Mouse (Mus musculus): Measurements from ENCODE around the gene Rabggtb. TPM values are rescaled to one million over a fixed set of nuclear protein-coding genes. Genes with fewer than 3 reads are reported as not detected.

Gene Rabggtb
- polyA plus RNA-seq, 1 experiment: 89.2 TPM

DNA sequence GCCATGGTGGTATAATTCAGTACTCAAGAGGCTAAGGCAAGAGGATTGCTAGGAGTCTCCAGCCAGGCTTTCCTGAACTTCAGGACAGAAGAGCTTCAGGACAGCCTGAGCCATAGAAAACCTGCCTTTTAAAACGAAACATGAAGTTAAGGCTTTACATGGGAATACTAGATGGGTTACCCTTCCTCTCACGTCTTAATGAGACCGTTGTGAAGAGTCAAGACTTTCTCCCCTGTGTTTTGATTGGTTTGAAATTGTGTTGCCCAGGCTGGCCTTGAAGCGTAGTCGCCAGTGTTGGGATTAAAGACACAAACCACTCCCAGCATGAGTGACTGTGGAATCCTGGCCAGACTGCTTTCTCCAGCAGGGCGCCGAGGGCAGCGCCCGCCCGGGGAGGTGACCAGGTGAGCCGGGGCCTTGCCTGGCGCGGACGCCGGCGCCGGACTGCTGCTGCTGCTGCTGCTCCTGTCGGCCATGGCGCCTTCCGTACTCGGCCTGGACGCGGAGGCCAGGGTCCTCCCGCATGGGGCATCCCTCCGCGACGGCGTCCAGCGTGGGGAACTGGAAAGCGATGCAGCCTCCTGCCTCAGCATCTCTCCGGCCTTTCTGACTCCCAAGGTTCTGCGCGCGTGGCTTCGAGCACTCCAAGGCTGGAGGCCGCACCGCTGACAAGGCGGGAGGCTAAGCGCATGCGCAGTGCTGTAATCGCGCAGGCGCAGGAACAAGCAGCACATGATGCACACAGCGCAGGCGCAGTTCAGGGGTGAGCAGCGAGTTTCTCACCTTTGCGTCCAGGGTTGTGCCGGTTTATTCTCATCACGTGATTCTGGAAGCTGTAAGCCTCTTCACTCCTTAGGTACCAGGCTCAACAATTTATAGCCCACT is 7.3 kb downstream of the Rabggtb start:
- H3K4me1 ChIP-seq (ENCODE audit: control insufficient read depth, insufficient read depth, low read length): peaks cover 1% of the 10 kb centered on the region; the same call in 1 of the 2 replicates
- no peak for TF ChIP-seq CTCF (IDR thresholded peaks at IDR 0.05; ENCODE audit: borderline replicate concordance, insufficient read depth, low read depth, low read length)
- TF ChIP-seq POLR2A (IDR thresholded peaks at IDR 0.05; ENCODE audit: borderline replicate concordance, insufficient read depth, low read length): no peak
- no peaks in the 10 kb centered on the region for H3K27me3 ChIP-seq (ENCODE audit: control insufficient read depth, insufficient read depth, low read length)
- no peak overlapping the region for H3K4me3 ChIP-seq (replicated peaks; ENCODE audit: insufficient read depth, low read depth, low read length)
- no peak overlapping the region for H3K27ac ChIP-seq (ENCODE audit: insufficient read depth, low read length)
- WGBS: 82% methylated on average over 49 of the region's 49 CpGs
- DNase-seq: no peak

DNA sequence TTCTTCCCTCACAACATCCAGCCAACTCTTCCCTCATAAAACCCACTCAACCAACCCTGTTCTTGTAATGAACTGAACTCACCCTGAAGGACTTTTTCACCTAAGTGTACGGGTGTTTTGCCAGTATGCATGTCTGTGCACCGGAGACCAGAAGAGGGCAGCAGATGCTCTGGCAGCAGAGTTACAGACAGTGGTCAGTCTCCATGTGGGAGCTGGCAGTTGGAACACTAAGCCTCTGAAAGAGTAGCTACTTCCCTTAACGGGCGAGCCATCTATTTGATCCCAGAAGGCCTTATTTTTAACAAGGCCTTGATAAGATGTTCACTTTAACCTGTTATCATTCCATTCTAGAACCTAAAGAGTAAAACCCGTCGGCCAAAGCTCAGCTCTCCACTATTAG is 8.2 kb downstream of the Rabggtb start:
- WGBS: 33% methylated on average over 6 of the region's 6 CpGs
- Histone ChIP-seq H3K4me1 (ENCODE audit: control insufficient read depth, insufficient read depth, low read length) (no peaks in the 10 kb centered on the region; the same call in 1 of the 2 replicates), H3K4me3 (replicated peaks; ENCODE audit: insufficient read depth, low read depth, low read length) (no peak overlapping the region), H3K27me3 (ENCODE audit: control insufficient read depth, insufficient read depth, low read length) (no peaks in the 10 kb centered on the region), H3K27ac (ENCODE audit: insufficient read depth, low read length) (no peak overlapping the region)
- peak; percentile 53 to 61 for DNase-seq
- TF ChIP-seq CTCF (IDR thresholded peaks at IDR 0.05; ENCODE audit: borderline replicate concordance, insufficient read depth, low read depth, low read length) (peak; percentile 71), POLR2A (IDR thresholded peaks at IDR 0.05; ENCODE audit: borderline replicate concordance, insufficient read depth, low read length) (no peak)

DNA sequence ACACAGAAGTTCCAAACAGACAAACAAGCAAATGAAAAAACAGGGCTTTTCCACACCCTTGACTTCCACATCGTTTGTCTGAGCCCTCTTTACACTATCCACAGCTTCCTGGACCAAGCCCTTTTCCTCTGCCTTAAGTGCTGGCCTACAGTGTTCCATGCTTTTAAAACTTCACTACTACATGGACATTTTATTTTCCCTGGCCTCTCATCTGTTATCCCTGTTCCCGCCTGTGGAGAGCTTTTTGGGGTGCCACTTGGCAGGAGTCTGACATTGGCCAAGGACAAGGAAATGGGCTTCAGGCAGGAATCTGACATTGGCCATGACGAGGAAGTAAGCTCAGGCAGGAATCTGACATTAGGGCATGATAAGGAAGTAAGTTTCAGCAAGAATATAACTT is 10.2 kb downstream of the Rabggtb start:
- Histone ChIP-seq H3K27ac (ENCODE audit: insufficient read depth, low read length) (no peak overlapping the region), H3K4me1 (ENCODE audit: control insufficient read depth, insufficient read depth, low read length) (no peaks in the 10 kb centered on the region), H3K27me3 (ENCODE audit: control insufficient read depth, insufficient read depth, low read length) (no peaks in the 10 kb centered on the region), H3K4me3 (replicated peaks; ENCODE audit: insufficient read depth, low read depth, low read length) (no peak overlapping the region)
- no peak for DNase-seq
- no peak for TF ChIP-seq POLR2A (IDR thresholded peaks at IDR 0.05; ENCODE audit: borderline replicate concordance, insufficient read depth, low read length)
- TF ChIP-seq CTCF (IDR thresholded peaks at IDR 0.05; ENCODE audit: borderline replicate concordance, insufficient read depth, low read depth, low read length): no peak
- WGBS: 52% methylated on average over 3 of the region's 3 CpGs

DNA sequence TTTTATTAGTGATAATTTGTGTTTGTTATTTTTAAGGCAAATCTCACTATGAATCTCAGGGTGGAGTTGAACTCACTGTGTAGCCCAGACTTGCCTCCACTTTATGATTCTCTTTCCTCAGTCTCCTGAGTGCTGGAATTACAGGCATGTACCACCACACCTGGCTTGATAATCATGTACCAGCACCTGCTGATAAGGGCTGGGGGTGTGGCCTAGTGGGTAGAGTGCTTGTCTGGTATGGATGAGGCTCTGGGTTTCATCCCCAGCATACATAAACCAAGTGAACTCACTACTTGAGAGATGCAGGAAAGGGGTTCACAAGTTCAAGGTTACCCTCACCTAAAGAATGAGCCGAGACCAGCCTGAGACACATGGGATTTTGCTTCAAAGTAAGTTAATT is 10.9 kb downstream of the Rabggtb start:
- H3K27me3 ChIP-seq (ENCODE audit: control insufficient read depth, insufficient read depth, low read length): no peaks in the 10 kb centered on the region
- H3K4me3 ChIP-seq (replicated peaks; ENCODE audit: insufficient read depth, low read depth, low read length): no peak overlapping the region
- TF ChIP-seq POLR2A (IDR thresholded peaks at IDR 0.05; ENCODE audit: borderline replicate concordance, insufficient read depth, low read length) (no peak), CTCF (IDR thresholded peaks at IDR 0.05; ENCODE audit: borderline replicate concordance, insufficient read depth, low read depth, low read length) (no peak)
- no peaks in the 10 kb centered on the region for H3K4me1 ChIP-seq (ENCODE audit: control insufficient read depth, insufficient read depth, low read length)
- no peak for DNase-seq
- 85% methylated on average over 1 of the region's 1 CpGs for WGBS
- no peak overlapping the region for H3K27ac ChIP-seq (ENCODE audit: insufficient read depth, low read length)

DNA sequence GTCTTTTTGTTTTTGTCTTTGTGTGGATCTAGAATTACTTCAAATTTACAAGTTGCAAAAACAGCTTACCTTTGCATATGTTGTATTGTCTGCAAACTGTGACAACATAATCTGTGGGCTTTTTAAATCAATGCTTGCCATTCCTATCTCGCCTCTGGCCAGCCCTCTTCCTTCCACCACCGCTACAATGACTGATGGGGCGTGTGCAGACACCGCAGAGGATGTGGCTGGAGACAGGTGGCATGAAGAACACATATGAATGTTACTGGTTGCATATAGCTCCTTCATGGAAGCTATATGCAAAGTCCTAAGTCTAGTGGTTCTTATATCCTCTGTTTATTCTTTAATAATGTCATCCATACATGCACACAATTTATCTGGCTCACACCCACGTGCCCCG is 15.6 kb downstream of the Rabggtb start:
- no peaks in the 10 kb centered on the region for H3K27me3 ChIP-seq (ENCODE audit: control insufficient read depth, insufficient read depth, low read length)
- no peak for TF ChIP-seq CTCF (IDR thresholded peaks at IDR 0.05; ENCODE audit: borderline replicate concordance, insufficient read depth, low read depth, low read length)
- no peak for TF ChIP-seq POLR2A (IDR thresholded peaks at IDR 0.05; ENCODE audit: borderline replicate concordance, insufficient read depth, low read length)
- DNase-seq: no peak
- H3K27ac ChIP-seq (ENCODE audit: insufficient read depth, low read length): no peak overlapping the region
- WGBS: 76% methylated on average over 6 of the region's 6 CpGs
- H3K4me3 ChIP-seq (replicated peaks; ENCODE audit: insufficient read depth, low read depth, low read length): no peak overlapping the region
- H3K4me1 ChIP-seq (ENCODE audit: control insufficient read depth, insufficient read depth, low read length): no peaks in the 10 kb centered on the region

DNA sequence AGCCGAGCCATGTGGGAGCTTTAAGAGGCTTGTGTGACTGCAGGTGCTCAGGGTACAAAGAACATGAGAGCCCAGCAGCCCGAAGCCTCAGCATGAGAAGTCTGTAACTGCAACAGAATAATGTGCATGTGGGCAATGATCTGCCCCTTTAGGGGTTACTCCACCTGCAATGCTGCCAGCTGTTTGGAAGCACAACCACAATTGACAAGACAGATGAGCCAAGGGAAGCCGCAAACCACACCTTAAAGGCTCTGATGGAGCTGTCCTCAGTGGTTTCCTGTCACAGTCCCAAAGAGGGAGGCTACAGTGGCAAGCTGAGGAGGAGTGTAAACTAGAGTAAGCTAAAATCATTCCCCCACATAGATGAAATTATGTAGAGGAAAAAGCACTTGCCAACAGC is 17.4 kb downstream of the Rabggtb start:
- no peak overlapping the region for H3K4me3 ChIP-seq (replicated peaks; ENCODE audit: insufficient read depth, low read depth, low read length)
- DNase-seq: no peak
- no peaks in the 10 kb centered on the region for H3K4me1 ChIP-seq (ENCODE audit: control insufficient read depth, insufficient read depth, low read length)
- no peak overlapping the region for H3K27ac ChIP-seq (ENCODE audit: insufficient read depth, low read length)
- 87% methylated on average over 3 of the region's 3 CpGs for WGBS
- H3K27me3 ChIP-seq (ENCODE audit: control insufficient read depth, insufficient read depth, low read length): no peaks in the 10 kb centered on the region
- TF ChIP-seq CTCF (IDR thresholded peaks at IDR 0.05; ENCODE audit: borderline replicate concordance, insufficient read depth, low read depth, low read length) (no peak), POLR2A (IDR thresholded peaks at IDR 0.05; ENCODE audit: borderline replicate concordance, insufficient read depth, low read length) (no peak)

DNA sequence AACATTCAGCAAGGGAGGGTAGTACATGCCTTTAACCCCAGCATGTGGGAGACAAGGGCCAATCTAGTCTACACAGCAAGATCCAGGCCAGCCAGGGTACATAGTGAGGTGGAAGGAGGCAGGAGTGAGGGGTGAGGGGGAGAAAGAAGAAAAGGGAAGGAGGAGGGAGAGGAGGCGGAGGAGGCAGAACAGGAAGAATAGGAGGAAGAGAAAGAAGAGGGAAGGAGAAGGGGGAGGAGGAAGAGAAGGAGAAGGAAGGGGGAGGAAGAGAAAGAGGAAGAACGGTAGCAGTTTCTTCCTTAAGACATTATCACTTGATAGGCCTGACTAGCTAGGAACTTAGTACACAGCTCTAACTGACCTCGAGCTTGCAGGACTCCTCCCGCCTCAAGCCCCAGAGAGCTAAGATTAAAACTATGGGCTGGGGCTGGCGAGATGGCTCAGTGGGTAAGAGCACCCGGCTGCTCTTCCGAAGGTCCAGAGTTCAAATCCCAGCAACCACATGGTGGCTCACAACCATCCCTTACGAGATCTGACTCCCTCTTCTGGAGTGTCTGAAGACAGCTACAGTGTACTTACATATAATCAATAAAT is 23.5 kb downstream of the Rabggtb start:
- no peak overlapping the region for H3K27ac ChIP-seq (ENCODE audit: insufficient read depth, low read length)
- TF ChIP-seq CTCF (IDR thresholded peaks at IDR 0.05; ENCODE audit: borderline replicate concordance, insufficient read depth, low read depth, low read length) (no peak), POLR2A (IDR thresholded peaks at IDR 0.05; ENCODE audit: borderline replicate concordance, insufficient read depth, low read length) (no peak)
- 84% methylated on average over 8 of the region's 8 CpGs for WGBS
- no peaks in the 10 kb centered on the region for H3K27me3 ChIP-seq (ENCODE audit: control insufficient read depth, insufficient read depth, low read length)
- DNase-seq: no peak
- no peak overlapping the region for H3K4me3 ChIP-seq (replicated peaks; ENCODE audit: insufficient read depth, low read depth, low read length)
- no peaks in the 10 kb centered on the region for H3K4me1 ChIP-seq (ENCODE audit: control insufficient read depth, insufficient read depth, low read length)

DNA sequence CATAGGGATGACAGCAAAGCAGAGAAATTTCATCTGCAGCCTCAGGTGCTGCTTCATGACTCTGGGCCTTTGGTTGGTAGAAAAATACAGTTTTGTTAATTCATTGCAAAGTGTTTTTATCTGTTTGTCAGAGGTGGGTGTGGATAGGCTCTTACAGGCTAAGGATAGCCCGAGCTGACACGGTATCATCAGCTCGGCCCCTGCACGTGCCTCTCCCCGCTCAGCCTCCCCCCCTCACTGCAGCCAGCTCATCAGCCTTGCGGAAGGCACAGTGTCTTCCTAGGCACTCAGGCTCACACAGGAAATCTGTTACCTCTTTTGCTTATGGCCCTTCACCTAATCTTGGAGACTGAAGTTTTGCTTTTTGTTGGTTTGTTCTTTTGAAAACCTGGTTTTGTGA is 24.7 kb downstream of the Rabggtb start:
- Histone ChIP-seq H3K4me3 (replicated peaks; ENCODE audit: insufficient read depth, low read depth, low read length) (no peak overlapping the region), H3K27me3 (ENCODE audit: control insufficient read depth, insufficient read depth, low read length) (no peaks in the 10 kb centered on the region), H3K27ac (ENCODE audit: insufficient read depth, low read length) (no peak overlapping the region), H3K4me1 (ENCODE audit: control insufficient read depth, insufficient read depth, low read length) (no peaks in the 10 kb centered on the region)
- TF ChIP-seq CTCF (IDR thresholded peaks at IDR 0.05; ENCODE audit: borderline replicate concordance, insufficient read depth, low read depth, low read length) (no peak), POLR2A (IDR thresholded peaks at IDR 0.05; ENCODE audit: borderline replicate concordance, insufficient read depth, low read length) (no peak)
- 83% methylated on average over 6 of the region's 6 CpGs for WGBS
- DNase-seq: no peak

Measured in cerebellum, adult 2 months (tissue).